Mouse (Mus musculus): ENCODE results near the gene Sdr16c6.

Sdr16c6 gene

DNA sequence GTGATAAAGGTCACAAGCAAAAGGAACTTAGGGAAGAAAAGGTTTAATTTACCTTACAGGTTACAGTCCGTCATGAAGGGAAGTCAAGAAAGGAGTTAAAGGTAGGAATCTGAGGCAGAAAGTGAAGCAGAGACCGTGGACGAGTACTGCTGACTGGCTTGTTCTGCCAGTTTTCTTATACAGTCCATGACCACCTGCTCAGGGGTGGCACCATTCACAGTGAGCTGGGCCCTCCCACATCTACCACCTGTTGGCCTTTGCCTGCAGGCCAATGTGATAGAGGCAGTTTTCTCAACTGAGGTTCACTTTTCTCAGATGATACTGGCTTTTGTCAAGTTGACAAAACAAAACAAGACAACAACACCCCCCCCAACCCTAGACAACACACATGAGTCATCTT lies at the start of gene Sdr16c6:
Gene Sdr16c6, minus strand, starts transcription at position 151 of the 400 bp plus-strand sequence.
- no peak for DNase-seq (ENCODE audit: low spot score in 2 of 2)

DNA sequence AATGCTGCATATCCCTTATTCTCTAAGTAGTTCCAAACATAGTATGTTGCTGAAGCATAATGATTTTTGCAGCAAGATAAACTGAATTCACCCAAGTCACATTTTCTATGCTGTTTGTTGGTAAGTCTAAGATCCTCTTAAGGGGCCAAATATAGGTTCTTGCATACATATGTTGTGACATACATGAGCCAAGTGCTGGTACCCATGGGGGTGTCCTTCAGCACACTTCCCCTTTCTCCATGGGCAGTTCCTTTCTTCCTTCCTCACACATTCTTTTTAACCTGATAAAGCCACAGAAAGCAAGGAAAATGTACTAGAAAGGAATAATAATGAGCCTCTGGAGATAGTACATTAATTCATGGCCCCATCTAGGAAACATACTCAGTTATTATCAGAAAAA lies 2.9 kb upstream of the Sdr16c6 start:
- DNase-seq (ENCODE audit: low spot score in 2 of 2) = no peak

DNA sequence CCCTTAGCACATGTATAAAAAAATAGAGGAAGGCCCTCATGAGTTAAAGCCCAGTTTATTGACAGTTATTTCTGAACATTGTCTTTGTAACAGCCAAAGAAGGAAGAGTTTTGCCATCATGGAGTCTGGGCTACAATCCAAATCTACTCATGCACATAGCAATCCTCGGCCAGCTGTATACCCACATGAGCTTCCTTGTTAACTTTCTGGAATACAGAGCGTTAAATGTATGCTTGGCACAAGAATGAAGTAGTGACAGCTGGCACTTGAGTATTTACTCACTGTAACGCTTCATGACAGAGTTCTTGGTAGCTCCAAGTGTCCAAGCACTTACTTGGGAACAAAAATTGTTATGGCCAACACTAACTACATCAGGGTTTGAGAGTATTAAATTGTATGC lies 1.8 kb upstream of the Sdr16c6 start:
- no peak for DNase-seq (ENCODE audit: low spot score in 2 of 2)

DNA sequence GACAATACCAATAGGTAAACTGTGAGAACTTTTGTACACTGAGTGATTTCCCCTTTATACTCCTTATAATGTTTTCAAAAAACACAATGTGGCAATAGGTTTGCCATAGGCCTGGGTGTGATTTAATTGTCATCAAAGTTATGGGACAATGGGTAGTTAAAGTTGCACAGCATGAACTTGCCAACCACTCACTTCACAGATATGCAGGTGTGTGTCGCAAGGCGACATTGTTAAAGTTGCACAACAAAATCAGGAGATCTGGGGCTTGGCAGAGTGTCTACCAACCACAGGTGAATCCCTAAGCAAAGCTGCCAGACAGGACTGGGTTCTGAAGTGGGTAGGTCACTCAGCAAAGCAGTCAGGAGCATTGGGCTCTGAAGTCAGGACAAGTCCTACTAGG lies 1.3 kb downstream of the Sdr16c6 start:
- DNase-seq (ENCODE audit: low spot score in 2 of 2) = no peak
